Mouse (Mus musculus): ENCODE results near the gene Myt1l. TPM values are rescaled to one million over a fixed set of nuclear protein-coding genes. Genes with fewer than 3 reads are reported as not detected.

Myt1l gene
- polyA plus RNA-seq, 1 experiment from 2014 or later: 4.3 TPM

DNA sequence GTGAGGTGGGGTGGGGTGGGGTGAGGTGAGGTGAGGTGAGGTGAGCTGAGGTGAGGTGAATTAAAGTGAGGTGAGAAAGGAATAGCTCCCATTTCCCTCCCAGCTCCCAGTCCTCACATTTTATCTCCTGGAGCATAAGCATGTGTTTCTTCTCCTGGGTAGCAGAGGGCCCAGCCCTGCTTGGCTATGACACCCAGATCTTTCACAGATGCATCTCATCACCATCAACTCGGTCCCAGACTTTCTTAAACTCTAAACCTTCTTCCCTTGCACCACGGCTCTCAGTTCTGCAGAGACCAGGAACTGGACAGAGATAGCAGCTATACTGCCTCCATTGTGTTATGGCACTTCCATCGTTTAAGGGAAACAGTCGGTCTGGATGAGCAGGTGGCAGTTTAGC, 172.9 kb downstream of the Myt1l start:
- Histone ChIP-seq H3K4me2 (no peak overlapping the region), H3K4me1 (peaks cover 3% of the 10 kb centered on the region), H3K27me3 (no peaks in the 10 kb centered on the region), H3K27ac (no peak overlapping the region), H3K36me3 (no peaks in the 10 kb centered on the region), H3K4me3 (no peak overlapping the region), H3K9me3 (no peaks in the 10 kb centered on the region), H3K9ac (no peak overlapping the region)
- 70% methylated on average over 4 of the region's 4 CpGs for WGBS
- ATAC-seq (ENCODE audit: insufficient number of reproducible peaks, insufficient read depth, low FRiP score, low TSS enrichment, low read depth): no peak

- WGBS: 18% methylated on average over 6 of the region's 6 CpGs
- ATAC-seq (ENCODE audit: insufficient number of reproducible peaks, insufficient read depth, low FRiP score, low TSS enrichment, low read depth): no peak
- Histone ChIP-seq H3K9ac (no peak overlapping the region), H3K4me3 (no peak overlapping the region), H3K4me1 (peaks cover 3% of the 10 kb centered on the region), H3K9me3 (no peaks in the 10 kb centered on the region), H3K27ac (no peak overlapping the region), H3K36me3 (no peaks in the 10 kb centered on the region), H3K27me3 (no peaks in the 10 kb centered on the region), H3K4me2 (no peak overlapping the region)
Measured at GRCm38 (mm10) chr12:29701731-29702316, 173.6 kb downstream of the Myt1l start.

DNA sequence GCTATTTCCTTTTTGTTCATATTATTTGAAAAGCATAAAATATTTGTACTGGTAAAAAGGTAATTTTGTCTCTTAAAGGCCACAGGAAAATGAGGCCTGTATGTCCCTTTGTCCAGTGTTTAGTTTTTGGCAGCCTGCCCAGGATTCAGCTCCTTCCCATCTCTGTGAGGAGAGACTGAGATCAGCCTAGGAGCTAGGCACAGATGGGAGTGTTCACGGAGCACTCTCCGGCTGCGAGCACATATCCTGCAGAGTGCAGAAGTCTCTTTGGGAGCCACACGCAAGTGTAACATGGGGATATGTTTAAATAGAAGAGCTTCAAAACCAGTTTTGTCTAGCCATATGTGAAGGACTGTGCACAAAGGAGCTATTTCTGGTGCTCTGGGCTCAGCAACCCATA, 174.4 kb downstream of the Myt1l start:
- whole genome bisulfite sequencing: 47% methylated on average over 4 of the region's 4 CpGs
- Histone ChIP-seq H3K9ac (no peak overlapping the region), H3K4me2 (no peak overlapping the region), H3K4me3 (no peak overlapping the region), H3K27me3 (no peaks in the 10 kb centered on the region), H3K4me1 (peaks cover 3% of the 10 kb centered on the region), H3K27ac (no peak overlapping the region), H3K9me3 (no peaks in the 10 kb centered on the region), H3K36me3 (no peaks in the 10 kb centered on the region)
- ATAC-seq (ENCODE audit: insufficient number of reproducible peaks, insufficient read depth, low FRiP score, low TSS enrichment, low read depth): no peak

- no peaks in the 10 kb centered on the region for H3K27me3 ChIP-seq
- WGBS: 74% methylated on average over 8 of the region's 8 CpGs
- H3K9ac ChIP-seq: no peak overlapping the region
- no peaks in the 10 kb centered on the region for H3K36me3 ChIP-seq
- no peak overlapping the region for H3K27ac ChIP-seq
- no peak overlapping the region for H3K4me3 ChIP-seq
- no peak for ATAC-seq (ENCODE audit: insufficient number of reproducible peaks, insufficient read depth, low FRiP score, low TSS enrichment, low read depth)
- no peaks in the 10 kb centered on the region for H3K9me3 ChIP-seq
- H3K4me1 ChIP-seq: no peaks in the 10 kb centered on the region; the same call in none of the 2 replicates
- H3K4me2 ChIP-seq: no peak overlapping the region
Measured at GRCm38 (mm10) chr12:29703541-29703940, 175.4 kb downstream of the Myt1l start.

DNA sequence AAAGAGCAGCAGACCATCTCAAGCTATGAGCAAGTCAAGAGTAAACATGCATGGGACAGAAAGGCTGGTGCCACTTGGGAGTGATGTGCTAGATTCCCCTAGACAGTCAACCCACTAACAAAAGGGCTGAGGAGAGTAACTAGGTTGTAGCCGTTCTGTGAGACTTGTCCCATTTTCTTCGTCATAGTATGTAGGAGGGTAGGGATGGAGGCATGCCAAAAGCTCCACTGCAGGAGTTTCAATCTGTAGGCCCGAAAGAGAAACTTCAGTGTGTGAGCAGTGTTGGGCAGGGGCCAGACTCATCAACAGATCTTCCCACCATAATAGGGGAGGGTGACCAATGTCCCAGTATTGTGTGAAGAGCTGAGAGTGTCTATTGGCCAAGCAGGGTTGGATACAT, 178.9 kb downstream of the Myt1l start:
- Histone ChIP-seq H3K4me2 (no peak overlapping the region), H3K9me3 (no peaks in the 10 kb centered on the region), H3K36me3 (no peaks in the 10 kb centered on the region), H3K4me3 (no peak overlapping the region), H3K9ac (no peak overlapping the region), H3K27me3 (no peaks in the 10 kb centered on the region), H3K27ac (no peak overlapping the region), H3K4me1 (no peaks in the 10 kb centered on the region)
- 90% methylated on average over 3 of the region's 3 CpGs for WGBS
- ATAC-seq (ENCODE audit: insufficient number of reproducible peaks, insufficient read depth, low FRiP score, low TSS enrichment, low read depth): no peak

DNA sequence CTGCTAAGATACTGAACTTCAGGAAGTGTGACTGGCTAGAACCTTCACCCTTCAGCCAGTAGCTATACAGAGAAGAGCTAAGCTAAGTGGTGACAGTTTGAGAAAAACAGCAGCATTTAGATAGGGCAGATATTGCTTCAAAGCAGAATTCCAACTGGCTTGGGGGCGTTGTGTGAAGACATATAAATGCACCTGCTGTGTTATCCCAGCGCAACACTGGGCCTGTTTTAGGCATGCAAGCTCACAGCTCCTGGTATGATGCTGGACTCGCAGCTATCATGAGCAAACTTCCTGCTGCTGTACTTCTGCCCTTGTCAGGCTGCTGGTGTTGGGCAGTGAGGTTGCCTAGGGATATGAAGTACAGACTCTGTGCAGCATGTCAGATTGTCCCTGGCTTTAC, 180.0 kb downstream of the Myt1l start:
- H3K36me3 ChIP-seq: no peaks in the 10 kb centered on the region
- no peak overlapping the region for H3K9ac ChIP-seq
- no peak overlapping the region for H3K4me2 ChIP-seq
- ATAC-seq (ENCODE audit: insufficient number of reproducible peaks, insufficient read depth, low FRiP score, low TSS enrichment, low read depth): no peak
- no peaks in the 10 kb centered on the region for H3K27me3 ChIP-seq
- 75% methylated on average over 3 of the region's 3 CpGs for WGBS
- H3K4me1 ChIP-seq: peaks cover 4% of the 10 kb centered on the region; the same call in 1 of the 2 replicates
- H3K9me3 ChIP-seq: no peaks in the 10 kb centered on the region
- no peak overlapping the region for H3K27ac ChIP-seq
- no peak overlapping the region for H3K4me3 ChIP-seq

- no peak overlapping the region for H3K4me3 ChIP-seq
- WGBS: 72% methylated on average over 12 of the region's 15 CpGs
- no peaks in the 10 kb centered on the region for H3K9me3 ChIP-seq
- peaks cover 4% of the 10 kb centered on the region; the same call in 1 of the 2 replicates for H3K4me1 ChIP-seq
- no peaks in the 10 kb centered on the region for H3K27me3 ChIP-seq
- no peak overlapping the region for H3K4me2 ChIP-seq
- H3K27ac ChIP-seq: no peak overlapping the region
- H3K9ac ChIP-seq: no peak overlapping the region
- no peaks in the 10 kb centered on the region for H3K36me3 ChIP-seq
- no peak for ATAC-seq (ENCODE audit: insufficient number of reproducible peaks, insufficient read depth, low FRiP score, low TSS enrichment, low read depth)
Measured at GRCm38 (mm10) chr12:29712795-29713721, 184.9 kb downstream of the Myt1l start.

DNA sequence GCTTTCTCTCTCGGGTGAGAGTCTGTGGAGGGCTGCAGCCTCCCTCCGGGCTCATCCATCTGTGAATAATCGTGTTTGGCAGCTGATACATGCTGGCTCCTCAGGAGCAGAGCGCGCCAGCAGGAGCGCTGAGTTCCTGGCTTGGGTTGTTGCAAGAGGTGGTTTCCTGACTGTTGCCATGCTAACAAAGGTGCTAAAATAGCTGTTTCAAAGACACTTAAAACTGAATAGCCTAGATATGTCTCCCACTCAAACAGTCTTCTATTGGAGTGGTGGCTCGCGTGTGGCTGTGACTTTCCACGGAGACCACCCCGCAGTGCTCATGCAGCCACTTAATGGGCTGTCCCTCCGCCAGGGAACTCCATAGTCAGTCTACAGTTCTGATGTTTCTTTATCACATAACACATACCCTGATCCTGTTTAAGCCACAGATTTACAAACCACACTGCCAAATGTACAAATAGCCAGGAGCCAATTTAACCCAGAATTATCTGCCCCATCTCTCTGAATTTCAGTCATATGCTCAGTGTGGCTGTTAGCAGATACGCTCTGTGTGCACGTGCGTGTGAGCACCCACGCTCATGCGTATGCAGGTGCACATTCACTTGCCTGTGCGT, 195.6 kb downstream of the Myt1l start:
- Histone ChIP-seq H3K9ac (no peak overlapping the region), H3K27ac (no peak overlapping the region), H3K27me3 (no peaks in the 10 kb centered on the region), H3K36me3 (no peaks in the 10 kb centered on the region), H3K4me3 (no peak overlapping the region), H3K4me2 (no peak overlapping the region), H3K4me1 (no peaks in the 10 kb centered on the region), H3K9me3 (no peaks in the 10 kb centered on the region)
- WGBS: 77% methylated on average over 17 of the region's 17 CpGs
- no peak for ATAC-seq (ENCODE audit: insufficient number of reproducible peaks, insufficient read depth, low FRiP score, low TSS enrichment, low read depth)

GRCm38 (mm10) chr12:29728294-29728693, 200.1 kb downstream of the Myt1l start:
- H3K4me2 ChIP-seq: no peak overlapping the region
- H3K36me3 ChIP-seq: no peaks in the 10 kb centered on the region
- no peak overlapping the region for H3K9ac ChIP-seq
- H3K27me3 ChIP-seq: no peaks in the 10 kb centered on the region
- H3K27ac ChIP-seq: no peak overlapping the region
- no peaks in the 10 kb centered on the region for H3K9me3 ChIP-seq
- no peaks in the 10 kb centered on the region for H3K4me1 ChIP-seq
- no peak for ATAC-seq (ENCODE audit: insufficient number of reproducible peaks, insufficient read depth, low FRiP score, low TSS enrichment, low read depth)
- WGBS: 77% methylated on average over 2 of the region's 2 CpGs
- no peak overlapping the region for H3K4me3 ChIP-seq

DNA sequence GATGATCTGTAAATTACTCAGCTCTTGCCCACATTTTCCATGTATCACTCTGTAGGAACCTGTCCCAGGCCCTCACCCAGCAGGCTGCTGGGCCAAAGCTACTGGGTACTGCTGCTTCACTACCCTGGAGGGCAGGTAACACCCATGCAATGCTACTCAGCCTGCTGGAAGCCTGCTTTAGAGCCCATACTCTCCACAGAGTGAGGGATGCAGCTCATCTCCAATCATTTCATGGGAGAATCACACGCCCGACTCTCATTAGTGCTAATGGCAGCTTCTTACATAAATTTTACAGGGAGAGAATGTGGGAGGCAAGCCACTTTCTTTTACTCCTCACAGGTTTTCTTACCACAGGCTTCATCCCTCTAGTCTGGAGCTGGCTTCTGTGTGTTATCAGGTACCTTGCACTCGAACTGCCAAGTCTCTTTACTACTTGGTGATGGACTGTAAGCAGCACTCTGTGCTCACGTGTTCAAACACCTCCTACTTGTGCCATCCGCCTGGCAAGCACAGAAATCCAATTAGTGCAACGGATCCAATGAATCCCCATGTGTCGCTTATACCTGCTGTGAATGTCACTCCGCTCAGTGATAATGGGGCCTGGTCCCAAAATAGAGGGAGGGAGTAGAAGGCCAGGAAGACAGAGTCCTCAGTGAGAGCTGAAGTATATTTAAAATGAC, 212.3 kb downstream of the Myt1l start:
- Histone ChIP-seq H3K4me3 (no peak overlapping the region), H3K9ac (no peak overlapping the region), H3K27me3 (no peaks in the 10 kb centered on the region), H3K9me3 (no peaks in the 10 kb centered on the region), H3K27ac (no peak overlapping the region), H3K4me2 (no peak overlapping the region), H3K36me3 (no peaks in the 10 kb centered on the region), H3K4me1 (no peaks in the 10 kb centered on the region)
- WGBS: 81% methylated on average over 8 of the region's 8 CpGs
- no peak for ATAC-seq (ENCODE audit: insufficient number of reproducible peaks, insufficient read depth, low FRiP score, low TSS enrichment, low read depth)

GRCm38 (mm10) chr12:29741181-29741580, 213.0 kb downstream of the Myt1l start:
- Histone ChIP-seq H3K4me3 (no peak overlapping the region), H3K9me3 (no peaks in the 10 kb centered on the region), H3K9ac (no peak overlapping the region), H3K36me3 (no peaks in the 10 kb centered on the region), H3K27ac (no peak overlapping the region), H3K27me3 (no peaks in the 10 kb centered on the region), H3K4me1 (no peaks in the 10 kb centered on the region), H3K4me2 (no peak overlapping the region)
- no peak for ATAC-seq (ENCODE audit: insufficient number of reproducible peaks, insufficient read depth, low FRiP score, low TSS enrichment, low read depth)
- WGBS: 82% methylated on average over 6 of the region's 6 CpGs
